Mouse (Mus musculus) embryonic facial prominence, embryonic 10.5 days (tissue): Measurements from ENCODE around the gene Gatad2b. TPM values are rescaled to one million over a fixed set of nuclear protein-coding genes. Genes with fewer than 3 reads are reported as not detected.
"Not testable (repeated sequence)": the region's sequence is repeated elsewhere in the genome, so short reads cannot be mapped to it uniquely, and the experiment has no call there.

ENCODE experiments used
- DNase-seq: peaks from one replicate; pipeline ENCODE4 v3.0.0-alpha.2; 2017; ENCODE audit warnings: low spot score
- H3K27ac ChIP-seq: fragments of 300-500 bp; sonication (generic); replicated peaks from 2 replicates; pipeline ENCODE4 v1.5.1; 2016; ENCODE audit warnings: mild to moderate bottlenecking
- H3K27me3 ChIP-seq: fragments of 300-500 bp; sonication (generic); replicated peaks from 2 replicates; pipeline ENCODE4 v1.6.1; 2016; ENCODE audit warnings: low read depth, mild to moderate bottlenecking; ENCODE audit not compliant: poor library complexity, severe bottlenecking
- H3K36me3 ChIP-seq: fragments of 300-500 bp; sonication (generic); replicated peaks from 2 replicates; pipeline ENCODE4 v1.6.1; 2016; ENCODE audit warnings: mild to moderate bottlenecking, moderate library complexity
- H3K4me1 ChIP-seq: fragments of 300-500 bp; sonication (generic); 2 replicates; pipeline ENCODE4 v1.6.1; 2016
- H3K4me3 ChIP-seq: fragments of 300-500 bp; sonication (generic); 2 replicates; pipeline ENCODE4 v1.5.1; 2016; ENCODE audit warnings: mild to moderate bottlenecking, moderate library complexity
- H3K9me3 ChIP-seq: fragments of 300-500 bp; sonication (generic); 2 replicates; pipeline ENCODE4 v1.6.1; 2016; ENCODE audit warnings: mild to moderate bottlenecking
- WGBS: fragments of 180-500 bp; shearing (Covaris S2); methylation state at CpG from one replicate; pipeline ENCODE4 v1.1.7; 2016; 5-methylcytosine and 5-hydroxymethylcytosine counted together
- polyA plus RNA-seq: library from polyadenylated mRNA; unstranded; fragments of >200 nt; fragmentation: Nextera tagmentation; extraction: Ambion mirVana; gene quantifications from 2 replicates; pipeline ENCODE4 v1.2.1, GENCODE M21; 2016

The Gatad2b gene
- 13.6 and 15.7 TPM in 2 replicates for polyA plus RNA-seq

DNA sequence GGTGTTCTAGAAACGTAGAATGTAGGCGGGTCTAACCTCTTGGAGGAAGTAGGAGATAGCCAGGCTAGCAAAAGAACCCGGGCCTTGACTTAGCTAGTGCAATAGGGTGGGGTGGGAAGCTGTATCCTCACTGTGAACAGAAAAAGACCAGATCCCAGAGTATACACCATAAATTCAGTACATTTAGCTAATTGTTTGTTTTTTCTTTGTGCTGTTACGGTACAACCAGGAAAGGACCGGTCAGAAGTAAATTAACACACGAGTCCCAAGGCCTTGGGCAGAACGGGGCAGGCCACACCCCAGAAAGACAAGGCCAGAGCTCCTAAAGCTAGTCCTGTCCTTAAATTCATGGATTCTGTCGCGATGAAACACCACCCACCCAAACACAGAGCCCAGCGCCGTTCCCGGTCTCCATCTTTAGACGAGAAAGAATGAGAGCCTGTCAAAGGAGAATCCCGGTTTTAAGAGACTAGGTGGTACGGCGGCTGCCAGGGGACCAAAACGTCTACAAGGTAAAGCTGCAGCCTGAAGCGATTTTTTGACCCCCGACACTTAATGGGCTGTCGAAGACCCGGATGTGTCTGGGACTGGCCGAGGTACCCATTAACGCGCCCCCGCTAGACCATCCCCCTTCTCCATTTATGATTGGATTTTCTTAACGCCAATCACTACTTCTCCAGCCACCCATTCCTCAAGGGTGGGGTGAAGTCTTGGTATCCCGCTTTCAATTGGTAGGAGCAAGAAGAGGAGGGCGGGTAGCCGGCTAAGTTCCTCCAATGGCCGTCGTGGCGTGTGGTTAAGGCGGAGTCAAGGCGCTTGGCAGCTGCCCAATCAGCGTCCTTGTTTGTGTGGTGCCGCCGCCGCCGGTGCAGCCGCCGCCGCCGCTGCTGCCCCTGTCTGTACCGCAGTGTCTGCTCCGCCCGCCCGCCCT, at the start of gene Gatad2b:
Gene Gatad2b (plus strand): TSS at position 834 of the 931 bp plus-strand sequence.
- Histone ChIP-seq H3K4me1 (peaks cover 20% of the 10 kb centered on the region), H3K27me3 (no peaks in the 10 kb centered on the region), H3K36me3 (peaks cover 26% of the 10 kb centered on the region), H3K9me3 (no peaks in the 10 kb centered on the region), H3K4me3 (peak within 1 kb of the TSS; percentile 87), H3K27ac (peak within 1 kb of the TSS; percentile 99)
- DNase-seq, result peak; percentile 98
- under 1% methylated on average over 47 of the region's 47 CpGs for WGBS

DNA sequence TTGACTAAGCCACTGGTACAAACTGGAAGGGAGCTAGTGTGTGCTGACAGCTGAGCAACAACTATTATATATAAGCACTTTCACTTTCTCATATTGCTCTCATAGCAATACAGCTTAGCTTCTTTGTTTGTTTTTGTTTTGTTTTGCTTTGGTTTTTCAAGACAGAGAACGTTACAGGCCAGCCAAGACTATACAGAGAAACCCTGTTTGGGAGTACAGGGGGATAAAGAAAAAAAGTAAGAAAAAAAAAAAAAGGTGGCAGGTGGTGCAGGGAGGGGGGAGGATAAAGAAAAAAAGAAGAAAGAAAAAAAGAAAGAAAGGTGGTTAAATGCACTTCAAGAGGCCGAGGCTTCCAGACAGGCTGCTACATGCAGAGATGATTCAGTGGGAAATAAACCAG, 47.6 kb upstream of the Gatad2b start:
- H3K4me1 ChIP-seq, result peaks cover 39% of the 10 kb centered on the region
- 74% methylated on average over 2 of the region's 2 CpGs for WGBS

DNA sequence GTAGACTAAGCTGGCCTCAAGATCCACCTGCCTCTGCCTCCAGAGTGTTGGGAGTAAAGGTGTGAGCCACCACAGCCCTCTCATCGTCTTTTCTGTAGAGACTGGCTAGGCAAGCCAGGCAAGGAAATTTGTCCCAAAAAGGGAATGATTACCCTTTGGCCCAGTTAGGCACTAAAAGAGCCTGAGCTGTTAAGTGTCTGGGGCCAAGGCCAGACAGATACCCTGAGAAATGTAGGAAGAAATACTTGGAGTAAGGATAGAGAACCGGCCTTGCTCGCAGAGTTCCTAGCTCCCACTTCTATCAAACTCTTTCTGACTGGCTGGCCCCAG, 45.4 kb upstream of the Gatad2b start:
- peaks cover 27% of the 10 kb centered on the region for H3K36me3 ChIP-seq
- WGBS, result 2% methylated on average over 3 of the region's 3 CpGs
- peak overlapping the region; percentile 80 for H3K4me3 ChIP-seq
- no peaks in the 10 kb centered on the region for H3K9me3 ChIP-seq
- peak overlapping the region; percentile 93 for H3K27ac ChIP-seq
- H3K27me3 ChIP-seq, result no peaks in the 10 kb centered on the region
- no peak for DNase-seq
- H3K4me1 ChIP-seq, result peaks cover 36% of the 10 kb centered on the region

More for the DNA sequence above, 47.6 kb upstream of the Gatad2b start:
- H3K4me3 ChIP-seq, result no peak overlapping the region
- no peaks in the 10 kb centered on the region for H3K9me3 ChIP-seq
- DNase-seq, result no peak
- peaks cover 7% of the 10 kb centered on the region; the same call in 1 of the 2 replicates for H3K27me3 ChIP-seq
- H3K36me3 ChIP-seq, result peaks cover 12% of the 10 kb centered on the region
- no peak overlapping the region for H3K27ac ChIP-seq

DNA sequence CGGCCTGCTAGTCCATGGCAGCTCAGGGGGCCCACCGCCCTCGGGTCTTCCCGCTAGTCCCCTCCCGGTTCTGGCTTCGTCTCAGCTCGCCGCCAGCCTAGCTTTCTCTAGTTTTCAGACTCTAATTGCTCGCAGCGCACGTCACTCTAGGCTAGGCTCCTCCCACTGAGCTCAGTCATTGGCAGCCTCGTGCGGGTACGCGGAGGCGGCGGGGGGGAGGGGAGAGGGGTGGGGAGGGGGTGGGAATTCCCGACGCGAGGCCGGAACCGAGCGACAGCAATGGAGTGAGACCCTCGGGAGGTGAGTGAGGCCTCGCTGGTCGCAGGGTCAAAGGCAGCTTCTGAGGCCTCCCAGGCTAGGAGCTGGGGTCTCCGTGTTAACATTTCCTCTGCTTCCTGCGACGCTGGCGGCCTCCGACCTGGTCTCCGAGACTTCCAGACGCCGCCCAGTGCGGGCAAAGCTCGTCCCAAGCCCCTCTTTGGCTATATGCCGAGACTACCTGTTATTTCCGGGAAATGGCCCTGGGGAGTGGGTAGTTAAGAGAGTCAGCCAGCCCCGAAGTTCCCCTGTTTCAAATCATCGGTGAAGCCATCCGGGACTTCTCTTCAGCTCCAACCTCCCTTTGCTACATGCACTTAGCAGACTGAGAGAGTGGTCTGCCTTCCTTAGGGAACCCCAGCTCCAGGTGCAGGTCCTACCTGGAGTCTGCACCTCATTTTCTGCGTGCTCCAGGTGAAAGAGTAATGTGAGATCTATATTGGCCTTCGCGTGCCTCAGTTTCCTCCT, 44.8 kb upstream of the Gatad2b start, which contains the start of gene Slc39a1:
Gene Slc39a1 (plus strand): TSS at position 213 of the 786 bp plus-strand sequence.
- under 1% methylated on average over 44 of the region's 44 CpGs for WGBS
- peak; percentile 96 for DNase-seq
- Histone ChIP-seq H3K4me1 (peaks cover 30% of the 10 kb centered on the region), H3K27me3 (no peaks in the 10 kb centered on the region), H3K9me3 (no peaks in the 10 kb centered on the region), H3K27ac (peak within 1 kb of the TSS; percentile 93), H3K36me3 (peaks cover 27% of the 10 kb centered on the region), H3K4me3 (peak within 1 kb of the TSS; percentile 80)

DNA sequence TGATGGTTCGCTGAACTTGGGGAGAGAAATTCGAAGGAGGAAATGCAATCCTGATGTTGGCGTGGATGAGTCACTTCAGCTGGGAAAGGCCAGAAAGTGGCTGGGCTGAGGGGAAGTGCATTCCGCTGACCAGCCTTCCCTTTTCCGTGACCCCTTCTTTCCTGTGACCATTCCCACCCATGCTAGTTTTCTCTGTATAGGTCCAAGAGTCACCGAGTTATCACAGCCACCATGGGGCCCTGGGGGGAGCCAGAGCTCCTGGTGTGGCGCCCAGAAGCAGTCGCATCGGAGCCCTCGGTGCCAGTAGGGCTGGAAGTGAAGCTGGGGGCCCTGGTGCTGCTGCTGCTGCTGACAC, 44.3 kb upstream of the Gatad2b start:
- H3K9me3 ChIP-seq, result no peaks in the 10 kb centered on the region
- H3K4me3 ChIP-seq, result peak overlapping the region; percentile 80
- H3K4me1 ChIP-seq, result peaks cover 27% of the 10 kb centered on the region
- H3K27ac ChIP-seq, result peak overlapping the region; percentile 93
- WGBS, result 7% methylated on average over 10 of the region's 10 CpGs
- H3K36me3 ChIP-seq, result peaks cover 27% of the 10 kb centered on the region
- DNase-seq, result peak; percentile 43
- no peaks in the 10 kb centered on the region for H3K27me3 ChIP-seq

DNA sequence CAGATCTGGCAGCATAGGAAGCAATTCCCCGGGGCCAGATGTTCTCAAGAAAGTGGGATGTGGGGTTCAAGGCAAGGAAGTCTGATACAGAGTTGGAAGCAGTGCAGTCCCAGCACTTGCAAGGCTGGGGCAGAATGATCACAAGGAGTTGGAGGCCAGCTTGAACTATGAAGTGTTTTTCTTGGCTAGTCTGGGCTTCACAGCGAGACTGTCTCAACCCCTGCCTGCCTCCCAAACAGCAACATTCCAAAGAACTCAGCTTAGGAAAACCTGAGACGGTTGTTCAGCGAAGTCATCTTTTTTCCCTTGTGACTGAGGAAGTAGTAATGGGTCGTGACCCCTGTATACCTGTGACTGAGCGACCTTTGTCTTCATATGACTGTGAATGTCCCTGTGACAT, 42.2 kb upstream of the Gatad2b start:
- no peak overlapping the region for H3K4me3 ChIP-seq
- no peaks in the 10 kb centered on the region for H3K9me3 ChIP-seq
- no peaks in the 10 kb centered on the region for H3K27me3 ChIP-seq
- DNase-seq, result no peak
- H3K36me3 ChIP-seq, result peaks cover 27% of the 10 kb centered on the region
- no peak overlapping the region for H3K27ac ChIP-seq
- WGBS, result 89% methylated on average over 6 of the region's 6 CpGs
- H3K4me1 ChIP-seq, result peaks cover 38% of the 10 kb centered on the region

DNA sequence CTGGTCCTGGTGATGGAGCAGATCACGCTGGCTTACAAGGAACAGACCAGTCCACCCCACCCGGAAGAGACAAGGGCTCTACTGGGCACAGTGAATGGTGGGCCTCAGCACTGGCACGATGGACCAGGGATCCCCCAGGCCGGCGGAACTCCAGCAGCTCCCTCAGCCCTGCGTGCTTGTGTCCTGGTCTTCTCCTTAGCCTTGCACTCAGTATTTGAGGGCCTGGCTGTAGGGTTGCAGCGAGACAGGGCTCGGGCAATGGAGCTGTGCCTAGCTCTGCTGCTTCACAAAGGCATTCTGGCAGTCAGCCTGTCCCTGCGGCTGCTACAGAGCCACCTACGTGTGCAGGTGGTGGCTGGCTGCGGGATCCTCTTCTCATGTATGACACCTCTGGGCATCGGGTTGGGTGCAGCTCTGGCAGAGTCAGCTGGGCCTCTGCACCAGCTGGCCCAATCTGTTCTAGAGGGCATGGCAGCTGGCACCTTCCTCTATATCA, 41.2 kb upstream of the Gatad2b start:
- not testable (repeated sequence) for H3K27ac ChIP-seq, H3K4me3 ChIP-seq, H3K9me3 ChIP-seq, H3K27me3 ChIP-seq, DNase-seq
- Histone ChIP-seq H3K36me3 (peaks cover 35% of the 10 kb centered on the region), H3K4me1 (peaks cover 44% of the 10 kb centered on the region)
- 94% methylated on average over 11 of the region's 12 CpGs for WGBS

DNA sequence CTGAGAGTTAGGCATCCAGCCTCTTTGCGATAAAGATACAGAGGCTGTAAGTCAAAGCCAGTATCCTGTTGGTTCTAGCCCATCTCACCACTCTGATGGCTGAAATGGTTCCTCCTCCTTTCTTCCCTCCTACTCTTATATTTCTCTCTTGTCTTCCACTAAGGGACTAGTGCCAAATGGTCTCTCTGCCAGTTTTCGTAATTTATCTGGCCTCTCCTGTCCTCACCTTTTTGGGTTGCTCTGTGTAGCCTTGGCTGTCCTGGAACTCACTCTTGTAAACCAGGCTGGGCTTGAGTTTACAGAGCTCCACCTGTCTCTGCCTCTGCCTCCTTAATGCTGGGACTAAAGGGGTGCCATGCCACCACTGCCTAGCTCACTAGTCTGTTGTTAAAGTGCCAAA, 40.3 kb upstream of the Gatad2b start:
- not testable (repeated sequence) for H3K9me3 ChIP-seq, H3K4me3 ChIP-seq, H3K27me3 ChIP-seq, H3K27ac ChIP-seq, DNase-seq
- peaks cover 43% of the 10 kb centered on the region for H3K36me3 ChIP-seq
- 92% methylated on average over 2 of the region's 2 CpGs for WGBS
- H3K4me1 ChIP-seq, result peaks cover 41% of the 10 kb centered on the region

DNA sequence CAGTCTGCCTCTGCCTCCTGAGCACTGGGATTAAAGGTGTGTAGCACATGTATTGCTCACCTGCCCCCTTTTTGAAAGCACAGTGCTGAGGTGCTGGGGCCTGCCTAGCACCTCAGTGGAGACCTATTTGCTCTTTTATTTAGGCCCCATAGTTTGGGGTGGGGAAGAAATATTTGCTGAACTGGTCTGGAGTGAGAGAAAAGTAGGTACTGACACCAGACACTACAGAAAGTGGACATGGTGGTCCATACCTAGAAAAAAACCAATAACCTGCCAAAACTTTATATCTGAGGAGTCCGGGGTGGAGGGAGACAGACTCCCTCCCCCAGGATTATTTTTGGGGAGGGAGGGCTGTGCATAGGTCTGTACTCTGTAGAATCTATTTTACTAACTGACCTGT, 39.8 kb upstream of the Gatad2b start:
- H3K27ac ChIP-seq, H3K27me3 ChIP-seq, H3K9me3 ChIP-seq, DNase-seq: not testable (repeated sequence)
- WGBS, result 82% methylated on average over 1 of the region's 1 CpGs
- Histone ChIP-seq H3K36me3 (peaks cover 49% of the 10 kb centered on the region), H3K4me1 (peaks cover 36% of the 10 kb centered on the region), H3K4me3 (peak overlapping the region; percentile 95)

DNA sequence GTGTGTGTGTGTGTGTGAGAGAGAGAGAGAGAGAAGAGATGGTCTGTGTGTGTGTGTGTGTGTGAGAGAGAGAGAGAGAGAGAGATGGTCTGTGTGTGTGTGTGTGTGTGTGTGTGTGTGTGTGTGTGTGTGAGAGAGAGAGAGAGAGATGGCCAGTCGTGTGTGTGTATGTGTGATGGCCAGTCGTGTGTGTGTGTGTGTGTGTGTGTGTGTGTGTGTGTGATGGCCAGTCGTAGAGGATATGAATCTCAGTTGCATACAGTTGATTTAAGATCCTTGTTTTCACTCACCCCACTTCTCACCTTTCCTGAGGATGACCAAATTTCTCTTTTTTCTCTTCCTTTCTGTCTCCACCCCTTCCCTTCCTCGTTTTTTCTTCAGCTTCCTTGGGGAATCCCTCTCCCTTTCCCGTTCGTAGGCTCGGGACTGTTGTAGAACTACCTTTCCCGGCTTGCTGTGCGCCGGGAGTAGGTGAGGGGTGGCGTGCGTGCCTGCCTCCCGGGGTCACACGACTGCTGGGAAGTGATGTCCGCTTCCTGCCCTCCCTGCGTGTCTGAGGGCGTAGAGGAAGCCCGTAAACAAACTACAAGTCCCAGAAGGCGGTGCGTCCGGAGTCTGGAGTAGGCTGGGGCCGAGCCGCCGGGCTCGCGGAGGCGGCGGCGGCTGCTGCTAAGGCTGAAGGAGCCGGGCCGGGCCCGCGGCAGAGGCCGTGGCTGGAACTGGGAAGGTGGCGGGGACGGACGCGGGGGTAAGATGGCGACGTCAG, 39.1 kb upstream of the Gatad2b start, which contains the start of gene Crtc2:
Gene Crtc2 (plus strand): TSS at position 511 of the 766 bp plus-strand sequence.
- peak within 1 kb of the TSS; percentile 95 for H3K4me3 ChIP-seq
- no peaks in the 10 kb centered on the region for H3K9me3 ChIP-seq
- H3K36me3 ChIP-seq, result peaks cover 55% of the 10 kb centered on the region
- H3K4me1 ChIP-seq, result peaks cover 31% of the 10 kb centered on the region
- peak within 1 kb of the TSS; percentile 90 for H3K27ac ChIP-seq
- WGBS, result 3% methylated on average over 40 of the region's 40 CpGs
- no peaks in the 10 kb centered on the region for H3K27me3 ChIP-seq
- DNase-seq, result peak; percentile 97

DNA sequence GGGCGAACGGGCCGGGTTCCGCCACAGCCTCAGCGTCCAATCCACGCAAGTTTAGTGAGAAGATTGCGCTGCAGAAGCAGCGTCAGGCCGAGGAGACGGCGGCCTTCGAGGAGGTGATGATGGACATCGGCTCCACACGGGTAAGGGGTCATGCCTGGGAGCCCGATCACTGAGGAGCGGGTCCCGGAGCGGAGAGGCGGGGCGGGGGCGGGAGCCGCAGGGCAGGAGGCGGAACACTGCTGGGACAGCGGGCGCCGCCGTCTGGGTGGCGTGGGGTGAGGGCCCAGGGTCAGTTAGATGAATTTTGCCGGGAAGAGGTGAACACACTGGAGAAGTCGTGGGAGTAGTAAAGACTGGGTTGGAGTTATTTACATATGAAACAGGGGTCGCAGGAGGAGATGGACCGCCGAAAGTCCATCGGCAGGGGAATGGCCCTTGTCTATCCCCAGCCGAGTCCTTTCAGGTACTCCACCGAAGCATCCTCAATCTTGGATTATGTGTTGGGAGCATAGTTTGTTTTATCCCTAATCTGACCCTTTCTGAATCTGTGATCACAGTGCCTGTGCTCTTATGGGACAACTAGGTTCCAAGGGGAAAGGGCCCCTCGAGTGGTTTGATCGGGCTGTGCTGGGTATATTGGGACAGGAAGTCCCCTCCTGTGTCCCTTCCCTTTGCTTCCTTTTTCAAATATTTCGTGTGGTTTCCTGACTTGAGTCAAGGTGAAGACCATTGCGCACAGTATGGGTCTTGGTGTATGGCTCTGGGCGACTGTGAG, 38.4 kb upstream of the Gatad2b start:
- under 1% methylated on average over 41 of the region's 41 CpGs for WGBS
- H3K9me3 ChIP-seq, result no peaks in the 10 kb centered on the region
- H3K4me1 ChIP-seq, result peaks cover 23% of the 10 kb centered on the region
- no peak for DNase-seq
- H3K27ac ChIP-seq, result peak overlapping the region; percentile 90
- peak overlapping the region; percentile 95 for H3K4me3 ChIP-seq
- H3K36me3 ChIP-seq, result peaks cover 59% of the 10 kb centered on the region
- no peaks in the 10 kb centered on the region for H3K27me3 ChIP-seq
